Mouse (Mus musculus) cortical plate, adult 2 months (tissue): Measurements from ENCODE around the gene Acss1.

ENCODE experiments used
- CTCF ChIP-seq: fragments of 200-500 bp; IDR thresholded peaks from 2 replicates; pipeline ENCODE4 v1.5.1; 2011; ENCODE audit warnings: mild to moderate bottlenecking, control low read depth, low read length; ENCODE audit not compliant: insufficient read depth; ENCODE audit errors: extremely low read depth
- POLR2A ChIP-seq: fragments of 200-500 bp; IDR thresholded peaks from 2 replicates; pipeline ENCODE4 v1.6.1; 2011; ENCODE audit warnings: mild to moderate bottlenecking, low read length, control low read depth; ENCODE audit not compliant: insufficient read depth; ENCODE audit errors: extremely low read depth

GRCm38 (mm10) chr2:150647681-150648299 lies 20.5 kb downstream of the Acss1 start:
- TF ChIP-seq CTCF (no peak), POLR2A (no peak)
